Comparison of ENCODE assay signal across 8 mouse cellular contexts in the genomic region with DNA sequence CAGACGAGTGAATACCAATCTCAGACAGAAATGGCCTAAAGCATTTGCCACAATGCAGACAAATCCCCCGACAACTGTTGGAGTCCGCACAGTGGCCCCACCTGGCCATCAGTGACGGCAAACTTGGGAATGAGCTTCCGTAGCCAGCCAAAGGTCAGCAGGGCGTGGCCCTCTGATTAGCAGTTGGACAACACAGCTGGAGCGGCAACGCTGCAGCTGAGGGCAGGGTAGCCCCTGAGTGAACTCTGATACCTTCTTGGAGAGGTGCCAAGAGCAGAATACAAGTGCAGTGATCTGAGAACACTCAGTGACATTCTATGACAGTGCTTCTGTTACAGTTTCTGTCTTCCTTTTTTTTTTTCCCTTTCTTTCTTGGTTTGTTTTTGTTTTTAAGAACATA.
DNase-seq lines count a peak whose midpoint lies in the region; ATAC-seq and TF ChIP-seq lines count a peak whose summit lies in the region.
"Had no signal": no experiment of that assay in that cellular context is flagged by ENCODE, and none has a peak within 500 bp of the region (broad histone marks: within the 10 kb centered on the region; RNA-seq: fewer than 3 reads in every experiment).

No protein-coding gene starts in this region.

- peak; percentile 90 for ATAC-seq in heart, postnatal 0 days (ENCODE audit: insufficient read depth, low read depth)
- ATAC-seq in limb, embryonic 15.5 days (ENCODE audit: insufficient number of reproducible peaks, low FRiP score, low TSS enrichment, low read depth) = peak; percentile 74; the same call in 1 of the 2 replicates
- ATAC-seq in forebrain, embryonic 13.5 days = no peak

- TF ChIP-seq EP300 in ES-Bruce4 (IDR thresholded peaks at IDR 0.05; ENCODE audit: insufficient read depth, low read depth, low read length) = peak; percentile 71; the same call in 1 of the 2 replicates
- TF ChIP-seq EP300 in heart, postnatal 0 days (IDR thresholded peaks at IDR 0.05; ENCODE audit: low read depth) = no peak

- no peak overlapping the region for H3K4me3 ChIP-seq in ES-Bruce4 (ENCODE audit: low read depth, low read length)
- no peak overlapping the region for H3K4me3 ChIP-seq in heart, postnatal 0 days (ENCODE audit: low read depth, low read length)
- H3K4me3 ChIP-seq in limb, embryonic 15.5 days = no peak overlapping the region
- H3K4me3 ChIP-seq in forebrain, embryonic 13.5 days = no peak overlapping the region
- H3K4me3 ChIP-seq: erythroblast, embryonic 14.5 days had no signal

- peak; percentile 63 for DNase-seq in R1 (ENCODE audit: low read depth, low spot score)
- DNase-seq in heart, postnatal 0 days (ENCODE audit: low spot score) = peak; percentile 77
- no peak for DNase-seq in thymus, postnatal 10 days (ENCODE audit: low spot score in 2 of 2)
- DNase-seq in layer of hippocampus, adult 9-10 months (ENCODE audit: low spot score) = no peak

- no peak overlapping the region for H3K27ac ChIP-seq in ES-Bruce4 (ENCODE audit: insufficient read depth, low read length)
- peak overlapping the region; percentile 34 for H3K27ac ChIP-seq in heart, postnatal 0 days (ENCODE audit: low read depth)
- H3K27ac ChIP-seq in limb, embryonic 15.5 days = no peak overlapping the region
- H3K27ac ChIP-seq in forebrain, embryonic 13.5 days = no peak overlapping the region

- H3K9ac ChIP-seq in ES-Bruce4 (ENCODE audit: low read depth, poor library complexity, severe bottlenecking) = no peak overlapping the region
- no peak overlapping the region for H3K9ac ChIP-seq in heart, postnatal 0 days (replicated peaks; ENCODE audit: low read depth, low read length)
- no peak overlapping the region for H3K9ac ChIP-seq in limb, embryonic 15.5 days
- no peak overlapping the region for H3K9ac ChIP-seq in forebrain, embryonic 13.5 days

- no peaks in the 10 kb centered on the region for H3K36me3 ChIP-seq in ES-Bruce4 (ENCODE audit: control insufficient read depth, insufficient read depth, low read length, poor library complexity, severe bottlenecking)
- H3K36me3 ChIP-seq in heart, postnatal 0 days (replicated peaks; ENCODE audit: control insufficient read depth, insufficient read depth, low read length) = no peaks in the 10 kb centered on the region
- H3K36me3 ChIP-seq in limb, embryonic 15.5 days = no peaks in the 10 kb centered on the region
- H3K36me3 ChIP-seq in forebrain, embryonic 13.5 days (ENCODE audit: poor library complexity, severe bottlenecking) = no peaks in the 10 kb centered on the region

- H3K27me3 ChIP-seq in ES-Bruce4 (ENCODE audit: control insufficient read depth, insufficient read depth, low read length, poor library complexity, severe bottlenecking) = no peaks in the 10 kb centered on the region
- H3K27me3 ChIP-seq in heart, postnatal 0 days (ENCODE audit: control insufficient read depth, insufficient read depth, low read length) = no peaks in the 10 kb centered on the region
- H3K27me3 ChIP-seq in limb, embryonic 15.5 days = no peaks in the 10 kb centered on the region
- no peaks in the 10 kb centered on the region for H3K27me3 ChIP-seq in forebrain, embryonic 13.5 days

- H3K9me3 ChIP-seq in ES-Bruce4 (replicated peaks; ENCODE audit: control insufficient read depth, insufficient read depth, low read length, poor library complexity, severe bottlenecking) = no peaks in the 10 kb centered on the region
- H3K9me3 ChIP-seq in heart, postnatal 0 days (replicated peaks; ENCODE audit: control insufficient read depth, low read length) = no peaks in the 10 kb centered on the region
- H3K9me3 ChIP-seq in limb, embryonic 15.5 days = no peaks in the 10 kb centered on the region
- H3K9me3 ChIP-seq in forebrain, embryonic 13.5 days (replicated peaks) = no peaks in the 10 kb centered on the region

- TF ChIP-seq POLR2A in ES-Bruce4 (IDR thresholded peaks at IDR 0.05; ENCODE audit: insufficient read depth, low read length) = no peak

- 11% methylated on average over 8 of the region's 8 CpGs for WGBS in heart, postnatal 0 days
- WGBS in limb, embryonic 15.5 days = 32% methylated on average over 8 of the region's 8 CpGs
- WGBS in forebrain, embryonic 13.5 days = 51% methylated on average over 8 of the region's 8 CpGs

- peaks cover 2% of the 10 kb centered on the region for H3K4me1 ChIP-seq in ES-Bruce4 (ENCODE audit: control insufficient read depth, insufficient read depth, low read length)
- no peaks in the 10 kb centered on the region; the same call in 1 of the 2 replicates for H3K4me1 ChIP-seq in heart, postnatal 0 days (ENCODE audit: control insufficient read depth, insufficient read depth)
- 0 out of 2 replicates have a peak, but pooled peaks cover 2% of the 10 kb centered on the region for H3K4me1 ChIP-seq in limb, embryonic 15.5 days
- H3K4me1 ChIP-seq in forebrain, embryonic 13.5 days = peaks cover 12% of the 10 kb centered on the region; the same call in 1 of the 2 replicates

- peak overlapping the region; percentile 39; the same call in 1 of the 2 replicates for H3K4me2 ChIP-seq in heart, postnatal 0 days (ENCODE audit: low read depth, low read length)
- no peak overlapping the region for H3K4me2 ChIP-seq in limb, embryonic 15.5 days
- no peak overlapping the region for H3K4me2 ChIP-seq in forebrain, embryonic 13.5 days

- no peak for TF ChIP-seq CTCF in ES-Bruce4 (IDR thresholded peaks at IDR 0.05; ENCODE audit: low read depth, low read length)
- TF ChIP-seq CTCF in heart, postnatal 0 days (IDR thresholded peaks at IDR 0.05; ENCODE audit: low read depth) = no peak

Comparison
In these comparisons a context has a peak if more than half of its experiments do, and no peak if none do; other contexts are left out.
1. DNase-seq: peak in R1 (single experiment) and heart, postnatal 0 days (single experiment); none in thymus, postnatal 10 days (0 of 2) and layer of hippocampus, adult 9-10 months (single experiment).